Mouse (Mus musculus): Measurements from ENCODE around the gene Dzip1l. TPM values are rescaled to one million over a fixed set of nuclear protein-coding genes. Genes with fewer than 3 reads are reported as not detected.

Dzip1l gene
- total RNA-seq, 2 experiments from 2014 or later = 1.9 to 2.0 TPM

Other genes starting within 250 kb of the Dzip1l start
- 1 to 10 TPM; 4.1 to 6.8 TPM for gene Mras, start 192.1 kb upstream of the Dzip1l start, total RNA-seq (2021)
- not detected for gene Nme9, start 178.0 kb upstream of the Dzip1l start, total RNA-seq (2021)
- gene Armc8, start 60.6 kb upstream of the Dzip1l start, total RNA-seq (2021) = 10 to 100 TPM; 24.3 to 26.8 TPM
- 1 to 10 TPM; 4.1 to 4.3 TPM for gene Dbr1, start 53.7 kb upstream of the Dzip1l start, total RNA-seq (2021)
- gene A4gnt, start 17.0 kb upstream of the Dzip1l start, total RNA-seq (2021) = not detected
- gene Cldn18, start 87.8 kb downstream of the Dzip1l start, total RNA-seq (2021) = not detected
- gene Sox14, start 246.7 kb downstream of the Dzip1l start, total RNA-seq (2021) = not detected